Mouse (Mus musculus): Measurements from ENCODE around the gene Ptpn3.

Gene Ptpn3

DNA sequence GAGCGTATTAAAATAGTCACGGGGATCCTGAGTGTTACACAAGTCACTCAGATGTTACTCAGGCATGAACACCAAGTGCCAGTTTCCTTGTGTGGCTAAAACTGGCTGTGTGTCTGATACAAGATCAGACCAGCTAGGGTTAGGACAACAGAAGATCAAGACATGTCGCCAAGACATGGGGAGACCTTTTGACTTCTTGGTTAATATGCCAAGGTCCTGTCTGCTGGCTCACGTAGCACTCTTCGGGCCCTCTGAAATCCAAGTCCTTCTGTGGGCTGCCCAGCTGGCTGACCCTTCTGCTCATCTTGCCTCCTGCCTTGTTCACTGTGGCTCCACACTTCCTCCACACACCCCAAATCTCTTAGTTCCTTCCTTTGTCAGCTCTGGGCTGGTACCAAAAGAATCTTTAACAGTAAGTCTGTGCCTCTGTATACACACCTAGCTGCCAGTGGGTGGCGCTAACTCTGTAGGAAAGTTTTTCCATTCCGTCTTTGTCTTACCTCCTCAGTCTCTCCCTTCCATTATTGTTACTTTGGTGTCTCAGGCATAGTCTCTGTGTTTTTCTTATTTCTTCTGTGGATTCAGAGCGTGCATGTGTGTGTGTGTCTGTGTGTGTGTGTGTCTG is 38.5 kb downstream of the Ptpn3 start:
- no peak for DNase-seq (ENCODE audit: extremely low spot score)

DNA sequence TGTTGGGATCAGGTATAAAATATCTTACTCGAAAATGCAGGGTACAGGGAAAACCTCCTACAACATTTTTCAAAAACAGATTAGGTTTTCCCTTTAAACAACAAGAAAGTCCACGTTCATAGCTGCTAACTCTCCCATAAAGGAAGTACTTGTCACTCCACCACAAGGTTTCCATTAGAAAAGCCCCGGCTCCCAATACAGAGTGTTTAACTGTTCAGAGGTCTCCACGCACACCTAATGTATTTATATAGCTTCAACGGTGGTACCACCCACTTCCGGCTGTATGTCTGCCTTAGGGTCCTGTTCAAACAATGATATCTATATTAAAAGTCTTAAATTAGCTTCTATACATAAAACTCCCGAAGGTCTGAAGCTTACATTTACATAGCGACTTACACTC is 39.2 kb downstream of the Ptpn3 start:
- no peak for DNase-seq (ENCODE audit: extremely low spot score)

DNA sequence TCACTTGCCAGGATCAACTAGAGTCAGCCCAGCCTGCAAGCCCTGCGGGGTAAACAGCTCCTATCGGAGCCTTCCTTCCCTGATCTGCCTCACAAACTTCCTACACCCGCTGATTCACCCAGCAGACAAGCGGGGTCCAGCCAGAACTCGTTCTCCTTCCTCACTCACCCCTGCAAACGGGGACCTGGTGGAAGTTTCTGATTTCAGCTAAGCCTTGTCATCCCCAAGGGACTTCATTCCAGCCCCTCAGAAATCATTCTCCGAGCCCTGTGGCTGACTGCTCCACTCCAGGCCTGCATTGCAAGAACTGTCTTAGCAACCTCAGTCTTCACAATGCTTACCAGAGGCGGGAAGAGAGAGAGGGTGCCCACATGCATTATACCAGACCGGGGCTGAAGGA is 39.8 kb downstream of the Ptpn3 start:
- no peak for DNase-seq (ENCODE audit: extremely low spot score)

DNA sequence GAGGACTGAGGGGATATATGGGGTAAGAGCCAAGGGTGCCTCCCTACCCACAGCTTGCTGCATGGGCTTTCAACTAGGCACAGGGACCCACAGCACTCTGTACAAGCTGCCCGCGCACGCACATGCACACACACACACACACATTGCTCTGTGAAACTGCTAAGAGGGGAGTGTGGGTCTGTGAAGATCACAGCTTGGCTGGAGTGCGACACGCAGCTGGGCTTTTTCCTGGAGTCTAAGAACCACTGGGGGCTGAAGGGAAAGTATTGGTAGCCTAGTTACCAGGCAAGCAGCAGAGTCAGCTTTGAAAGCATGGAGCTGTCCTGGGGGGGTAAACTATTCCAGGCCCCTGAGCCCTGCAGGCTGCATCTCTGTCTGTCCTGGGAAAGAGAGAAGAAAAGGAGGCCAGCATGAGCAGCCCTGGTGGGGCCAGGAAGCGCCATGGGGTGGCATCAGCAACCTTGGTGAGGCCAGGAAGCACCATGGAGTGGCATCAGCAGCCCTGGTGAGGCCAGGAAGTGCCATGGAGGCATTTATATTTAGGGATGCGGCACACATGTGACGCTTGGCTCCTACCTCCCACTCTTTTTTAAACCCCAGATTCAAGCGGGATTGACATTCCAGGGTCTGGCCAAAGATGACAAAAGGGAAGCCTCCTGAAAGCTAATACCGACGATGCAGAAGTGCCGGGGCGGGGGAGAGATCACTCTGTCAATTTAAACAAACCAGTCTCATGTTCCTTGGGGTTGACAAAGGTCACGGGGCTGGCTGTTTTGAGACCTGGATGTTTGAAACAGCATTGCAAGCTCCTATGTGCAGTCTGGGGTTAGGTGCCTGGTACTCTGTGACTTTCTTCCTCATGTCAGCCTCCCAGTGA is 43.2 kb downstream of the Ptpn3 start:
- DNase-seq (ENCODE audit: extremely low spot score) = peak; percentile 68

DNA sequence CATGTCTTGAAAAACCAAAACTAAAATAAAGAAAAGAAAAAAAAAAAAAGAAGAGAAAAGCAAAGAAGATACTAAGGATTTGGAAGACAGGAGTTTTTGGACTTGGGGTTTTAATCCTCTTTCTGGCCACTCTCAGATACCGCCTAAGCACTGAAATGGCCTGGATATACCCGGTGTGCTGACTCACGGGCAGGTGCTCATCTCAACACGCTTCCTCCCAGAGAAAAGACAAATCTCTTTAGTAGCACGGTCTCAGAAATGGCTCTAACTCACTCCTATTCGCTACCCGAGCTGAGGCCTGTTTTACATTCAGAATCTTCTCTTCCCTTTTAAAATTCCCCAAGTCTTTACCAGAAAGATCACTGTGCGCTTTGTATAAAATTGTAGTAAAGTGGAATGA is 44.2 kb downstream of the Ptpn3 start:
- no peak for DNase-seq (ENCODE audit: extremely low spot score)

DNA sequence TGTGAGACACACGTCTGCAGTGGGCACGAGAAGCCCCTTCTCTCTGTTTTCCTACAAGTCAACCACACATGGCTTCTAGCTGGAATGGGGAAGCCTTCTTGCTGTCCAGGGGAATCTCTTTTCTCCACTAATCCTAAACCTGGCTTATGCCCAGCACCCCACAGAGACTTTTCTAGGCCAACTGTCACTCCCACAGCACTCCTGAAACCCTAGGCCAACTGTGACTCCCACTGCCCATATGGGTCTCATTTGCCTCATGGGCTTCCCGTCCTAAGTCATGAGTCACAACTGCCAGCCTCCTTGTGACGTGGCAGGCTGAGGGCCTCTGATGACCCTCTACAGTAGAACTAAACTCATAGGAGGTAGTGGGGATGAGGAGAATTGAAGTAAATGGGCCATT is 44.9 kb downstream of the Ptpn3 start:
- DNase-seq (ENCODE audit: extremely low spot score) = no peak

DNA sequence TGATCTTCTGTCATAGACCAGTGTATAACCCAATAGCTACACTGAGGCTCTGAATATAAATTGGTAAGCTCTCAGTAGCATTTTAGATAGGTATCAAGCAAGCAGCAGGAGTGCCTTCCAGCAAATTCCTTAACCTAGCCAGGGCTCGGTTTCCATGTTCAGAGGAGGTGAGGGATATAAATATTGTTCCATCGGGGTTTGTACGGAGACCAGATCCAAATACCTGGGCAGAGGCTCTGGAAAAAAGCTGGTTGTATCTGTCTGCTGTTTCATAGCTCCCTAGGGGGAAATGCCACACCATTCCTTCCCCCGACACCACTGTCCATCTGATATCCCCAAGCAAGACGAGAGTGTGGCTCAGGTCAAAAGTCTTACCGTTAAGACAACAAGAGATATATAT is 47.2 kb downstream of the Ptpn3 start:
- no peak for DNase-seq (ENCODE audit: extremely low spot score)

DNA sequence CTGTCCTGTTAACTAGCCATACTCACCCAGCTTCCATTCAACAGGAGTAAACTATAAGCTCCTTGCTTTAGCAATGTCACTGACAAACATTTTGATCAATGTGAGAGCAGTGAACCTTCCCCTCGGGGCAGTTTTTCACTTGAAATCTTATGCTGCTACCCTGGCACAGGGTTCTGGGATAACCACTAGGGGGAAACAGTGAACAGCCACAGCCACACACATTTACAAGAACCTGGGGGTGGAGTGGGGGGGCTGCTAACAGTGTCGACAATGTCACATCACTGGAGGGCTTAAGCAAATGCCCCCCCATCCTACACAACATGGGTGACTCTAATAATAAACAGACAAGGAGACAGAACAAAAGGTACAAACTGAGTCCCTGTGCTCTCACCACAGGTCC is 51.0 kb downstream of the Ptpn3 start:
- DNase-seq (ENCODE audit: extremely low spot score) = no peak

DNA sequence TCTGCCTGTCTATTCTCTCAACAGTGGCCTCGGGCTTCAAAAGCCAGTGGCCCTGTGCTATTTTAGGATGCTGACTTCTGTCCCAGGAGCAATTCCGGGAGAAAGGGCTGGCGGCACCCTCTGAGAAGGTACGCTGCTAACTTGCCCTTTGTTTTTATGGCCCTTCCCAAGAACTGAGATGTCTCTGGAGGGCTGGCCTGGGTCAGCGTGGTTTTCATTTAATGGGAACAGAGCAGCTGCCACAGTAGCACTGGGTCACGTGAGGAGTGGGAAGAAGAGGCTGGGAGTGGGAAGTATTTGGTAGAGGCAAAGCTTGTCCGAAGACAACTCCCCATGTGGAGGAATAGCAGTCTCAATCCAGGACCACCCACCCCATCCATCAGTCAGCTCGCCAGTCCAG is 52.5 kb downstream of the Ptpn3 start:
- peak; percentile 27 for DNase-seq (ENCODE audit: extremely low spot score)

DNA sequence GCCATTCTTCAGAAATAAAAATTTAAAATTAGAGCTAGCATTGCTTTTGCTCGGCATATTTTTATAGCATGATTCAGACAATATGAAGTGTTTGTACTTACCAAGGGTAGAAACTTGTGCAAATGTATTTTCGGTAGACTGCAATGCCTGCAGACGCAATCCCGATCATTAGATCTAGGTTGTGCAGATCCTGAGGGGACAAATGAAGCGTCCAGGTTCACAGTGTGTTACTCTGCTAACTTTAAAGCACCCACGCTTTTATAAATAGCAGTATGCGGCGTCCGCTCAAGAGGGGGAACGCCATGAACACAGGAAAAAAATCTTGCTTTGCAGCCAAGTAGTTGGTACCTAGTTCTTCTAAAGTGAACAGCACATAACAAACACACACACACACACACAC is 56.8 kb downstream of the Ptpn3 start:
- DNase-seq (ENCODE audit: extremely low spot score) = no peak

DNA sequence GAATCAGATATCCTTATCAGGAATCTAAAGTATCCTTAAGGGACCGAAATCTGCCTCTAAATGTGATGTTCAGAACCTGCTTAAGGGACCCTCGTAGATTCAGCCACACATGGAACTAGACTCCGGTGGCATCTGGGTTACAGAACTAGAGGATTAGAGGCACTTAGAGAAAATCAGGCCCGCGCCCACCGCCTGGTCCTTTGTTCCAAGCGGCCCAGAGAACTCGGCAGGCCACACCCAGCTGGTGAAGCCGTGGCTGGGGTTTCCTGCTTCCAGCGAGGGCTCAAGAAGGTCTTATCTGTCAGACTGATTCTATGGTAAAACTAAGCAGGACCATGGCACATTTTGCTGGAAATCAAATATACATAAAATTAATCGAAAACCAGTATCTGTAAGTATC is 58.3 kb downstream of the Ptpn3 start:
- DNase-seq (ENCODE audit: extremely low spot score) = no peak

DNA sequence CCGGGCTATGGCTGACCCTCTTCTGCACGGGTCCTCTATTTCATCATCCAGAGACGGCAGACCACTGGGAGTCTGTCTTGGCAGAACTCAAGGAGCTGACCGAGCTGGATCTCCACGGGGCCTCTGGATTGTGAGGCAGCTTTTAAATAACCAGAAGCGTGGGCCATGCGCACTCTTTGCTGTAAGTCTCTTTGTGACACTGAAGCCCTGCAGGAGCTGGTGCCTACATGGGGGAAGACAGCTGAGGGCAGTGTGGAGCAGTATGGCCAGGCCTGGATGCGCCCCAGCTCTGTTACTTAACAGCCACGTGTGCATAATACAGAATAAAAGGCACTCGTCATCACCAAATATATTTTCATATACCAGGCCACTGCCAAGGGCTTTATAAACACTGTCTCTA is 60.7 kb downstream of the Ptpn3 start:
- no peak for DNase-seq (ENCODE audit: extremely low spot score)

DNA sequence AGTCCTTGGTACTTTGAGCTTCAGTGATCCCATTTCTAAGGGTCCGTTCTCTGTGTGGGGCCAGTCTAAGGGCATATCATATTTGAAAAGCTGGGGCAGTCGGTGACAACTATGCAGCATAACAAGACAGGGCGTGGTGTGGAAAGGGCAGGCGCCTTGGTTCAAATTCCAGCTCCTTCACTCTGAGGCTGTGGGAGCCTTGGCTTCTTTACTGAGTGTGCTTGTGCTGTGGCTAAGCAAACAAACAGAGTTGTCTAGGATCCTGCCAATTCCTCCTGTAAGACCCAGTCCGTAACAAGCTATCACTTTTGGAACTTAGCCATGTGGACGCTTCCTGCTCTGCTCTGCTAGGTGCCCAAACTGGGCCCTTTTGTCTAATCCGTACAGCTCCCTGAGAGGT is 61.5 kb downstream of the Ptpn3 start:
- no peak for DNase-seq (ENCODE audit: extremely low spot score)

DNA sequence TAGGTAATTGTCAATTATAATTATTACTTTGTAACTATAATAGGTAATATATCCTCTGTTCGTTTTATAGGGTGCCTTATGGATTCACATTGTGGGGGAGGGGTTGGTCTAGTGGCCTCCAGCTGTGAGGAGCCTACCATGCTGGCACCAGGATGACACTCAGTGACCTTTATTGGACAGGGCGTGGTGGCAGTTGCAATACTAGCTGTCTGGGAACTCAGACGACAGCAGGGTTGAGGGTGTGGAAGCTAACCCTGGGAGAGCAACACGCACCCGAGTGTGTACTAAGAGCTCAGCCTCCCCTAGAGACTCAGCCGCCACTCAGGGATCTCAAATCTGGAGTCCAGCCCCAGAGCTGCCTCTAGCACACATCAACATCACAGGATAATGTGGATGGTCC is 62.5 kb downstream of the Ptpn3 start:
- DNase-seq (ENCODE audit: extremely low spot score) = no peak

DNA sequence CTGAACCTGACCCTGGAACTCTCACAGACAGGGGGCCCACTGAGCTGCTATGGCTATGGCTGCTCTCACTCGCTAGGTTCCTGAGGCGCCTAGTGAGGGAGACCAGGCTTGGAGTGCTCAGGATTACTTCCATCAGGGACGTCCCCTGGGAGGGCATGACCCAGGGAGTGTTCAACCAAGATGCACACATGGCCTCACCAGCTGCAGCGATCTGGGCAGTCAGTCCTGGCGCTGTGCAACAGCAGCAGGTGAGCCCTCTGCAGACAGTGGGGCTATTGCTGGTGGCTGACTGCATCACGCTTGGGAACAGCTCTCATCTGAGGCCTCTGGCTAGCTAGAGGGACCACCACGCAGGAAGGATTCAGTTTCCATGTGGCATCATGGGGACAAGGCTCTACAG is 63.5 kb downstream of the Ptpn3 start:
- DNase-seq (ENCODE audit: extremely low spot score) = no peak

DNA sequence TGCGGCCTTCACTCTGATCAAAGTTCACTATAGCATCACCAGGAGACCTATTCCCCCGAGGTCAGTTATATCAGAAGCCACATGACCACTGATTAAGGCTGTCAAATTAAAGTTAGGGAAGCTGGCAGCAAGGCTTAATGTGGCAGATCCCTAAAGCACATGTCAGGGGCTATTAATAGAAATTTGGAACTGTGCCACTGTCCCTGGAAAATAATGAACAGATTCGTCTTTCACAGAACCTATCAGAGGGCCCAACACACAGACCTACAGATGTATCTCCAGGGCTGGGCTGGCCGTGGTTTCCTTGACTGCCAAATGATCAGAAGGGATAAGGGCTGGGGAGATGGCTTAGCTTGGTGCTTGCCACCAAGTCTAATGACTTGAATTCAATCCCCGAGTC is 65.1 kb downstream of the Ptpn3 start:
- DNase-seq (ENCODE audit: extremely low spot score) = no peak

DNA sequence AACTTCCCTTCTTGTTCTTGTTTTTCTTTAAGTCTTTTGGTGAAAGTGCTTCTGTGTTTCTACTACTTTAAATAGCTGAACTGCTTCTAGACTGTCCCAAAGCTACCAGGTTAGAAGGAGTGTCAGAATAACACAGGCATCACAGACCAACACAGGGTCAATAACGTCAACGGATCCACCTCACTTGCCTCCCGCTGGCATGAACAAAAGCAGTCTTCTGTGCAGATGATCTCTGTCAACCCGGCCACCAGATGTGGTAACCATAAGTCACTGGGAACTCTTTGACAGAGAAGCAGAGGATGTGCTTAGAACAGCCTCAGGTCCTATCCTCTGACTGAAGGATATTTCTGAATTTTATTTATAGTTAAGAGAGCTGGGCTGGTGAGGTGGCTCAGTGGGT is 65.9 kb downstream of the Ptpn3 start:
- no peak for DNase-seq (ENCODE audit: extremely low spot score)

DNA sequence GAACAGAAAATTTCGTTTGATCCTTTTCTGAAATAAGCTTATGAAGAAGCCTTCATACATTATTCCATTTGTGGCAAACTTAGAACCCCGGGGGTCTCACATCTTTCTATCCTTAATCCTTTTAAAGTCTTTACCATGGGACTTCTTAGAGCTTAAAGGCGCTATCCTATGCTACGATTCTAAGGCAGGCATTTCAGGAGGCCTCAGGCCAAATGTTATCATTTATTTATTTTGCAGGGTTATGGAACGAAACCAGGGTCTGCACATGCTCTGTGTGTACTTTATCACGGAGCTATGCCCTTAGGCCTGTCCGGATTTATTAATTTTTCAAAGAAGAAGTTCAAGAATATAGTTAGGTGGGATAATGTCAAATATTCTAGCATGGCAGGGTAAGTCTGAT is 67.3 kb downstream of the Ptpn3 start:
- no peak for DNase-seq (ENCODE audit: extremely low spot score)

DNA sequence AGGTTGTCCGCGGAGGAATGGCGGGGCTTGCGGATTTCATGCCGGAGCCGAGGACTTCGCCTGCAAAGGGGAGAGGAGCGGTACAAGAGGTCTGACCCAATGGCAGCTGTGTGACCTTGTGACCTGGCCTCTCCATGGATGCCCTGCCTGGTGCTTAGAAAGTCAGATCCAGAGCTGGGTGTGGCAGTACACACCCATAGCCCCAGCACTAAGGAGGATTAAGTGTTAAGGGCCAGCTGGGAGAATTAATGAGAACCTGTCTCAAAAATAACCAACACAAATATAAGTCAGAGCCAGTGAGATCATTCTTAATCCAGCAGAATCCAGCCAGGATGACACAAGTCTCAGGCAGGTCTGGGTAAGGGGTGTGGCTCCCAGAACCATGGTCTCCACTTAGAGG is 69.2 kb downstream of the Ptpn3 start:
- no peak for DNase-seq (ENCODE audit: extremely low spot score)

DNA sequence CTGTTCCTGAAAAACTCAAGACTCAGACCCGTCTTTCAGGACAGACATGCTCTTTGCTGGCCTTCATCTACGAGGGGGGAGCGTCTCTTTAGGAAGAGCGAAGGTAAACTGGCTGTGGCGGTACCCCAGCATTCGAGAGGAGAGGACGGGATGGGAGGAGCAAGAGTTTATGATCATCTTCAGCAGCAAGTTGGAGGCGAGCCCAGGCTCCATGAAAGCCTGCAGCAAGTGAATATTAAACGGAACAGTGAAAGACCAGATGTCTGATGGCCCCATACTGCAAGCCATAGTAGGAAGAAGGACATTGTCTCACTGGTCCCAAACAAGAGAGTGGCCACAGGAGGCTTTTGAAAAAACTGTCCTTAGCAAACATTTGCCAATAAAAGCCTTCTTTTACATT is 70.3 kb downstream of the Ptpn3 start:
- DNase-seq (ENCODE audit: extremely low spot score) = no peak

DNA sequence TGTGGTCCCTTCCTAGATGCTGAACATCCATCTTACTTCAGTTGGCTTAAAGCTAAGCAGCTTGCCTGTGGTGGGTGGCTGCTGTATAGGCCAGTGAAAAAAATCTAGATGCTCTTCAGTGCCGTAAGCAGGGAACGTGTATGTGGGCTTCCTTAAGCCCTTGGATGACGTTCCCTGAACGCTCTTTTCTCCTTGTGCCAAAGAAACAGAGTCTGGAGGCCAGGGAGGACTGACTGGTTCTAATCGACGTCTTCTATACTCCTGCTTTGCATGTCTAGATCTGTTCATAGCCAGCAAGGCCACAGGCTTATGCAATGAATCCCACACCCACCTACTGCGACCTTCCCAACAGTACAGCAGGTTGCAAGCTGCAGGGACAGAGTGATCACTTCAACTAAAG is 71.3 kb downstream of the Ptpn3 start:
- DNase-seq (ENCODE audit: extremely low spot score) = no peak

DNA sequence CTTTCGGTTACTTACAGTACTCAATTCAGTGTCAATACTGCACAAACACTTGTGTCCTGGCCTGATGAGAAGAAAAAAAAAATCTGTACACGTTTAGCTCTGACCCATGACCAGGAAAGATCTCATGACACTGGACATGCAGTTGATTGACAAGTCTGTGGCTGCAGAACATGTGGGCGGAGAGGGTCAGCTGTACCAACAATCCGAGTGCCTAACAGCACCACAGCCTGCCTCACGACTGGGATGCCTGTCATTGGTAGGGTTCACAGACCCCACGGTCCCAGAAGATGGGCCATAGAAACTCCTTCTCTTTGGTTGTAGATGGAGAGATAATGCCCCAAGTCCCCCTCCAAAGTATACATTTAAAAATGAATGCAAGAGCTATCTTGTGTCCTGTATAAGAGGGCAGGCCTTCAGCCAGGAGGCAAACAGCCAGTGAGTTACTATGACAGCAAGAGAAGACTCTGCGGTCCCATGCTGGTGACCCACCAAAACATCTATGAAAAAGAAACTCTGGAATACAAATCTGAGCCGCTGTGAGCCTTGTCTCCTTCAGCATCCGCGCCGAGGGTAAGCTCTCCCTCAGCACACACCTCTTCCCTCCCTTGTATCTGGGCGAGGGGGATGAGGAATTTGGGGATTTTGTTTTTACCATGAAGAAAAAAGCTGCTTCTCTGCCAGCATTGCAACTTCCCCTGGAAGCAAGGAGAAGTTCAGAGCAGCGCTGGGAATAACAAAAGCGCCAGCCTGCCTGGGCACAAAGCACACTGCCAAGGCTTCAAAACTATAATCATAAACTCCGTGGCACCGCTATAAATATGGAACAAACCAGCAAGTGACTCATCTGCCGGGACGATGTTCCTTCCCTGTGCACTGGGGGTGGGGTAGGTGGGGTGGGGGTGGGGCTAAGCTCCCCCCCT is 72.8 kb downstream of the Ptpn3 start:
- DNase-seq (ENCODE audit: extremely low spot score) = no peak

DNA sequence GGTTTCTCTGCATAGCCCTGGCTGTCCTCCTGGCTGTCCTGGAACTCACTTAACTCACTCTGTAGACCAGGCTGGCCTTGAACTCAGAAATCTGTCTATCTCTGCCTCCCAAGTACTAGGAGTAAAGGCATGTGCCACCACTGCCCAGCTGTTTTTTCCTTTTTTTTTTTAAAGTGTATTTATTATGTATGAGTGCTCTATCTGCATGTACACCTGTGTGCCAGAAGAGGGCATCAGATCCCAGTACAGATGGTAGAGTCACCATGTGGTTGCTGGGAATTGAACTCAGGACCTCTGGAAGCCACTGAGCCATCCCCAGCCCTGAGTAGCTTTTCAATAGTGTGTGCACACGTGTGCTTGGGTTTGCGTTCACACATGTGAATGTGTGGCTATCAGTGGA is 76.9 kb downstream of the Ptpn3 start:
- no peak for DNase-seq (ENCODE audit: extremely low spot score)

Data from embryo, embryonic 9.5 days (tissue).